Mouse (Mus musculus): ENCODE data around the gene Gja10.

The Gja10 gene

DNA sequence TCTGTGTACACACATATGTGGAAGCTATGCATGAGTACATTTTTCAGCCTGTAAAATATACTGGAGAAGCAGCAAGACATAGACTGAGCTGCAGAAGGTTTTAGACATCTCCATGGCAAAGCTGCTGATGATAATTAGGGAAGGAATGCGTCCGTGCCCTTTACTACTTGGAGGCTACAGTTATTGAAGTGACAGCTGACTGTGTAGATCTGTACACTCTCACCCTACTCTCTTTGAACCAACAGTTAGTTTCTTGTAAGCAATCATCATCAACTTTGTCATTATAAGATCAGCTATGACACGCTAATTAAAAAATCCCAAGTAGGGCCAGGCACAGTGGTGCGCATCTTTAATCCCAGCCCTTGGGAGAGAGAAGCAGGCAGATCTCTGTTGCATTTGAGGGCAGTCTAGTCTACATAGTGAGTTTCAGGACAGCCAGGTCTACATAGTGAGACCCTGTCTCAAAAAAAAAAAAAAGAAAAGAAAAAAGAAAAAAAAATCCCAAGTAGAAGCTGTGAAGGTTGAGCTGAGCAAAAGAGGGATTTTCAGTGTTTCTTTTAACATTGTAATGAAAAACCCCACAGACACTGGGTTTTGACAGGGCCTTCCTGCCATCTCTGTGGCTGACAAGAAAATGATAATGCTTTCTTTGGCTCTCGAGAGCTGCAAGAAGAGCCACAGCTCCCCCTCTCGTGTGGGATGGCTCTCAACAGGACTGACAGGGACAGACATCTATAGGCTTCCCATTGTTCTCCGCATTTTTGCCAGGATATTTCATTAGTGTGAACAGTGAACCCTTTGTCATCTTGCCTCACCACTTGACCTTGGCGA lies 41.6 kb downstream of the Gja10 start:
- peak; percentile 65 for DNase-seq

- peak; percentile 75 for DNase-seq
These were observed 42.3 kb downstream of the Gja10 start for GRCm38 (mm10) chr4:32560246-32560645.

DNA sequence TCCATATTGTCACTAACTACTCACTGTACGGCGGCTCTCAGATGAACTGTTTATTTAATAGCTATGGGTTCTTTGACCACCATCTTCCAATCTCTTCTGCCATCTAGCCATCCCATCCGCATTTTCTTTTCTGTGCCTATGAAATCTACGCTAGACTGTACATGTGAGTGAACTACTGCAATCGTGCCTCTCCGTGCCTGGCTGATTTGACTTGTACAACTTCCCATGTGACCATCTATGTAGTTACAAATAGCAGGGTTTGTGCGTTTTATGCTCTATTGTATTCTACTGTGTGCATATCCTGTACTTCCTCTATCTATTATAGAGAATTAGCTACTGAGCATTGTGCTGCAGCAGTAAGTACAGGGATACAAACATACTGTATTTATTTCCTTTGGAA lies 47.1 kb downstream of the Gja10 start:
- DNase-seq: no peak

DNA sequence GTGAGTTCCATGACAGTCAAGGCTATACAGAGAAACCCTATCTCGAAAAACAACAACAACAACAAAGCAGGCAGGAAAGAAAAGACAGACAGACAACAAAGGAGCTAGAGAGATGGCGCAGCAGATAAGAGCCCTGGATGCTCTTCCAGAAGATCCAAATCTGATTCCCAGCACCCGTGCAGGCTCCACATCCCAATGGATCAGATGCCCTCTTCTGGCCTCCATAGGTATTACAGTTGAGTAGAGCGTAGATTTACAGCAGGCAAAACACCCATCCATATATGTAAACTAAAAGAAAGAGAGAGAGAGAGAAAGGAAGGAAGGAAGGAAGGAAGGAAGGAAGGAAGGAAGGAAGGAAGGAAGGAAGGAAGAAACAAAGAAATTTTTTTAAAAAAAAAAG lies 51.2 kb downstream of the Gja10 start:
- no peak for DNase-seq

- DNase-seq: no peak
These were observed 53.4 kb downstream of the Gja10 start for GRCm38 (mm10) chr4:32549150-32549549.

All from layer of hippocampus, adult 9-11 months (tissue).